Mouse (Mus musculus): ENCODE data around the gene Igf2r.

DNA sequence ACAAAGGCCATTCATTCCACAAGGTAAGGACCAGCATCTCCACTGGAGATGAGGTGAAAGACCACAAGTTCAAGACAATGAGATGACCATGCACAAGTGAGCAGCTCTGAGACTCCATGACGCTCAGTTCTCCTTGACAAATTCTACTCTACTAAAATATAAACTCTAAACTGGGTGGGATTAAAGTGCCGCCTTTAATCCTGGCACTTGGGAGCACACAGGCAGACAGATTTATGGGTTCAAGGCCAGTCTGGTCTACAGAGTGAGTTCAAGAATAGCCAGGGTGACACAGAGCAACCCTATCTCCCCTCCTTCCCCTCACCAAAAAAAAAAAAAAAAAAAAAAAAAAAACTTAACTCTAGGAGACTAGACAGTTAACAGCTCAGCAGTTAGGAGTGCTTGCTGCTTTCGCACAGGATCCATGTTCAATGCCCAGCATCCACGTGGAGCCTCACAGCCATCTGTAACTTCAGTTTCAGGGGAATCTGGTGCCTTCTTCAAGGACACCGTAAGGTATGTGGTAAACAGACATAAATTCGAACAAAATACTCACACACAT is 2.1 kb downstream of the Igf2r start:
- TF ChIP-seq POLR2A (IDR thresholded peaks at IDR 0.05; ENCODE audit: borderline replicate concordance, control insufficient read depth, low read depth, low read length) (no peak), CTCF (IDR thresholded peaks at IDR 0.05; ENCODE audit: control insufficient read depth, insufficient read depth, low read length) (no peak)

Measured in bone marrow, adult 2 months (tissue).